Mouse (Mus musculus) myocyte (in vitro differentiated cells): ENCODE data around the gene Brat1.

Experiments used
- CEBPB ChIP-seq: IDR thresholded peaks from 2 replicates; pipeline ENCODE4 v1.6.1; 2011; ENCODE audit warnings: mild to moderate bottlenecking, moderate library complexity; ENCODE audit not compliant: poor library complexity, insufficient read depth, severe bottlenecking
- E2F4 ChIP-seq: IDR thresholded peaks from one replicate; pipeline ENCODE4 v1.6.1; 2011; ENCODE audit warnings: mild to moderate bottlenecking, control low read depth, moderate library complexity; ENCODE audit not compliant: insufficient read depth
- MAX ChIP-seq: IDR thresholded peaks from one replicate; pipeline ENCODE4 v1.6.1; 2011; ENCODE audit warnings: low read depth, mild to moderate bottlenecking, control low read depth
- MYOD1 ChIP-seq, 3 experiments: IDR thresholded peaks; one replicate each; pipeline ENCODE4 v1.6.1; 2011; ENCODE audit warnings: control low read depth in 2 of 3, low read depth in 2 of 3, mild to moderate bottlenecking in 2 of 3, moderate library complexity in 1 of 3; ENCODE audit not compliant: insufficient read length in 2 of 3, control insufficient read depth in 1 of 3
- MYOG ChIP-seq, 3 experiments: IDR thresholded peaks; one replicate each; pipeline ENCODE4 v1.6.1; 2011; ENCODE audit warnings: control low read depth in 2 of 3, low read depth in 2 of 3, mild to moderate bottlenecking in 2 of 3; ENCODE audit not compliant: insufficient read length in 2 of 3, control insufficient read depth in 1 of 3, insufficient read depth in 1 of 3
- POLR2A ChIP-seq: IDR thresholded peaks from one replicate; pipeline ENCODE4 v1.6.1; 2011; ENCODE audit warnings: low read depth, mild to moderate bottlenecking, control low read depth, moderate library complexity; ENCODE audit not compliant: insufficient read length
- SRF ChIP-seq: IDR thresholded peaks from one replicate; pipeline ENCODE4 v1.6.1; 2011; ENCODE audit warnings: low read depth; ENCODE audit not compliant: control insufficient read depth, insufficient read length
- USF1 ChIP-seq: IDR thresholded peaks from one replicate; pipeline ENCODE4 v1.6.1; 2011; ENCODE audit warnings: low read depth, mild to moderate bottlenecking, control low read depth, moderate library complexity

- TF ChIP-seq MYOG (IDR thresholded peaks at IDR 0.05; ENCODE audit: control insufficient read depth in 1 of 3, insufficient read depth in 1 of 3, insufficient read length in 2 of 3, low read depth in 2 of 3) (no peak), SRF (no peak), CEBPB (no peak), E2F4 (no peak), POLR2A (no peak), MAX (no peak), USF1 (no peak), MYOD1 (IDR thresholded peaks at IDR 0.05; ENCODE audit: control insufficient read depth in 1 of 3, insufficient read length in 2 of 3, low read depth in 2 of 3) (no peak)
These were observed 47.2 kb downstream of the Brat1 start for GRCm38 (mm10) chr5:140752041-140752440.
